11 mouse cellular contexts compared by ENCODE assay signal in the genomic region with DNA sequence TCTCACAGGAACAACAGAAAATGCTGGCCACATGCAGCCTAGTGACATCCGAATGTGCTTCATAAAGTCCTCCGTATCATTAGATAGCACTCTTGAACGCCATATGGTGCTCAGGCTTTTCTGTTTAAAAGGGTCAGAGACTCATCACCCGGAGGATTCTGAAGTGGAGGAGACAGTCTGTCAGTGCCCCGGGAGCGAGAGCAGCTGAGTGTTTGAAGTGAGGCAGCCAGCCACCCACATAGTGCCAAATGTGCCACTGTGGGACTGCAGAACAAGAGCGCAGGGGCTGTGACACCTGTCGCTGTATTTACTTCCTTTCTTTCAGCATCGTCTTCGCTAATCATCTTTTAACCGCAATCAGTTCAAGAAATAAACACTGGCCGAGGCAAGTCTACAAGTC. TPM values are rescaled to one million over a fixed set of nuclear protein-coding genes. Genes with fewer than 3 reads are reported as not detected.
DNase-seq lines count a peak whose midpoint lies in the region; ATAC-seq and TF ChIP-seq lines count a peak whose summit lies in the region.
"Had no signal": no experiment of that assay in that cellular context is flagged by ENCODE, and none has a peak within 500 bp of the region (broad histone marks: within the 10 kb centered on the region; RNA-seq: fewer than 3 reads in every experiment).

No protein-coding gene starts in this region.

- ATAC-seq in lung, embryonic 14.5 days (ENCODE audit: insufficient read depth) = peak; percentile 38; the same call in 1 of the 2 replicates
- peak; percentile 93 for ATAC-seq in hindbrain, embryonic 16.5 days
- peak; percentile 17; the same call in 1 of the 2 replicates for ATAC-seq in midbrain, postnatal 0 days (ENCODE audit: low FRiP score)
- ATAC-seq in activated CD4-positive, CD25-positive, alpha-beta regulatory T cell, adult 4 months = no peak
- no peak for ATAC-seq in inflammation-experienced regulatory T-cells, adult 6 months

- no peak for DNase-seq in lung, embryonic 14.5 days
- no peak for DNase-seq in lung, postnatal 25 days (ENCODE audit: low spot score)
- DNase-seq in cerebellum, adult 9-10 months = peak; percentile 44
- peak; percentile 77 for DNase-seq in midbrain, postnatal 0 days (ENCODE audit: low spot score)
- DNase-seq in testis, postnatal 14 days (ENCODE audit: low spot score) = no peak
- DNase-seq: kidney, postnatal 36 days; liver, embryonic 13.5 days; thymus, postnatal 14 days had no signal

- H3K4me3 ChIP-seq in lung, embryonic 14.5 days (ENCODE audit: low read depth, low read length) = no peak overlapping the region
- H3K4me3 ChIP-seq in hindbrain, embryonic 16.5 days (ENCODE audit: low read length) = no peak overlapping the region
- H3K4me3 ChIP-seq in midbrain, postnatal 0 days (ENCODE audit: low read depth, low read length) = no peak overlapping the region
- H3K4me3 ChIP-seq: liver, embryonic 13.5 days had no signal

- no peaks in the 10 kb centered on the region for H3K36me3 ChIP-seq in lung, embryonic 14.5 days (ENCODE audit: insufficient read depth)
- H3K36me3 ChIP-seq in hindbrain, embryonic 16.5 days (ENCODE audit: control insufficient read depth, insufficient read depth, low read length) = no peaks in the 10 kb centered on the region
- no peaks in the 10 kb centered on the region for H3K36me3 ChIP-seq in midbrain, postnatal 0 days (ENCODE audit: insufficient read depth, low read length)
- H3K36me3 ChIP-seq: liver, embryonic 13.5 days had no signal

- no peak for TF ChIP-seq CTCF in lung, embryonic 14.5 days (IDR thresholded peaks at IDR 0.05; ENCODE audit: low read depth)
- no peak for TF ChIP-seq CTCF in midbrain, postnatal 0 days (IDR thresholded peaks at IDR 0.05)

- H3K4me1 ChIP-seq in lung, embryonic 14.5 days (ENCODE audit: insufficient read depth) = no peaks in the 10 kb centered on the region
- H3K4me1 ChIP-seq in hindbrain, embryonic 16.5 days (ENCODE audit: control insufficient read depth, insufficient read depth, low read depth, low read length) = no peaks in the 10 kb centered on the region
- H3K4me1 ChIP-seq in midbrain, postnatal 0 days (ENCODE audit: insufficient read depth, low read length) = no peaks in the 10 kb centered on the region
- H3K4me1 ChIP-seq: liver, embryonic 13.5 days had no signal

- no peaks in the 10 kb centered on the region for H3K27me3 ChIP-seq in lung, embryonic 14.5 days (ENCODE audit: insufficient read depth, low read length)
- no peaks in the 10 kb centered on the region for H3K27me3 ChIP-seq in hindbrain, embryonic 16.5 days (replicated peaks; ENCODE audit: control insufficient read depth, insufficient read depth, low read length)
- H3K27me3 ChIP-seq in midbrain, postnatal 0 days (ENCODE audit: insufficient read depth, low read length) = no peaks in the 10 kb centered on the region
- H3K27me3 ChIP-seq: liver, embryonic 13.5 days had no signal

- H3K27ac ChIP-seq in lung, embryonic 14.5 days (ENCODE audit: low read depth) = no peak overlapping the region
- no peak overlapping the region for H3K27ac ChIP-seq in hindbrain, embryonic 16.5 days (ENCODE audit: low read depth, low read length)
- H3K27ac ChIP-seq in midbrain, postnatal 0 days (ENCODE audit: low read depth, low read length) = no peak overlapping the region
- H3K27ac ChIP-seq: liver, embryonic 13.5 days had no signal

- no peaks in the 10 kb centered on the region for H3K9me3 ChIP-seq in lung, embryonic 14.5 days (ENCODE audit: low read depth, low read length)
- no peaks in the 10 kb centered on the region for H3K9me3 ChIP-seq in hindbrain, embryonic 16.5 days (ENCODE audit: control insufficient read depth, low read length)
- no peaks in the 10 kb centered on the region for H3K9me3 ChIP-seq in midbrain, postnatal 0 days (ENCODE audit: low read length)
- H3K9me3 ChIP-seq: liver, embryonic 13.5 days had no signal

- H3K9ac ChIP-seq in lung, embryonic 14.5 days = no peak overlapping the region
- H3K9ac ChIP-seq in hindbrain, embryonic 16.5 days (ENCODE audit: low read depth, low read length) = no peak overlapping the region
- H3K9ac ChIP-seq in midbrain, postnatal 0 days (replicated peaks; ENCODE audit: low read length, poor library complexity, severe bottlenecking) = no peak overlapping the region
- H3K9ac ChIP-seq: liver, embryonic 13.5 days had no signal

- no peak overlapping the region for H3K4me2 ChIP-seq in lung, embryonic 14.5 days
- no peak overlapping the region for H3K4me2 ChIP-seq in hindbrain, embryonic 16.5 days (ENCODE audit: low read length)
- no peak overlapping the region for H3K4me2 ChIP-seq in midbrain, postnatal 0 days (ENCODE audit: low read depth, low read length, poor library complexity, severe bottlenecking)
- H3K4me2 ChIP-seq: liver, embryonic 13.5 days had no signal

- 27% methylated on average over 12 of the region's 12 CpGs for WGBS in lung, embryonic 14.5 days
- 51% methylated on average over 12 of the region's 12 CpGs for WGBS in hindbrain, embryonic 16.5 days
- WGBS in midbrain, postnatal 0 days = 55% methylated on average over 12 of the region's 12 CpGs

RNA-seq across cellular contexts. Expression of gene Cep162, which starts 43.6 kb away (rescaled TPM):
- polyA plus RNA-seq in lung, embryonic 14.5 days (2014; fragmentation: Nextera tagmentation; extraction: Ambion mirVana) = 8.1 and 8.3 TPM in 2 replicates
- 5.9 and 6.6 TPM in 2 replicates for polyA plus RNA-seq in hindbrain, embryonic 16.5 days (2015; fragmentation: Nextera tagmentation; extraction: Ambion mirVana)
- 6.5 and 7.0 TPM in 2 replicates for total RNA-seq in midbrain, postnatal 0 days (2014; rRNA removed)
- 3.1 and 4.0 TPM in 2 replicates for polyA plus RNA-seq in midbrain, postnatal 0 days (2015; fragmentation: Nextera tagmentation; extraction: Ambion mirVana)
- 10 to 100 TPM; 10.6 to 13.0 TPM for polyA plus RNA-seq in activated CD4-positive, CD25-positive, alpha-beta regulatory T cell, adult 4 months (2017; shearing (Covaris generic))
- 10 to 100 TPM; 13.7 to 16.1 (median 15.4) TPM for polyA plus RNA-seq in inflammation-experienced regulatory T-cells, adult 6 months (2017; shearing (Covaris generic))

Comparison
In these comparisons a context has a peak if more than half of its experiments do, and no peak if none do; other contexts are left out.
1. ATAC-seq: peak in lung, embryonic 14.5 days (single experiment), hindbrain, embryonic 16.5 days (single experiment) and midbrain, postnatal 0 days (single experiment); none in activated CD4-positive, CD25-positive, alpha-beta regulatory T cell, adult 4 months (single experiment) and inflammation-experienced regulatory T-cells, adult 6 months (single experiment).
2. DNase-seq: peak in cerebellum, adult 9-10 months (single experiment) and midbrain, postnatal 0 days (single experiment); none in lung, embryonic 14.5 days (single experiment), lung, postnatal 25 days (single experiment) and testis, postnatal 14 days (single experiment).